ENCODE assay signal across 1 mouse cellular context in the genomic region with DNA sequence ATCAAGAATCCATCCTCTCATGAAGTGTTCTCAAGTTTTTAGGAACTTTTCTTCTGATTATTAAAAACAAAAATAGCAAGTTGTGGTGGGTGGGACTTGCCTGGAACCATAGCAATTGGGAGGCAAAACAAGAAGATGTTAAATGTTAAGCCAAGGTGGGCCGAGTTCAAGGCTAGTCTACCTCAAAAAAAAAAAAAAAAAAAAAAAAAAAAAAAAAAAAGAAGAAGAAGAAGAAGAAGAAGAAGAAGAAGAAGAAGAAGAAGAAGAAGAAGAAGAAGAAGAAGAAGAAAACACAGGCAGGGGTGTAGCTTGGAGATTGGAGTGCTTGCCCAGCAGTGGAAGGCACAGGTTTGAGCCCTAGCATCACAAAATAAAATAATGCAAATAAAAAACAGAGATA.
TF ChIP-seq lines count a peak whose summit lies in the region.

No protein-coding gene starts in this region.

TF ChIP-seq in CH12.LX, 34 proteins besides CTCF, POLR2A, EP300 and RAD21:
- TF ChIP-seq TCF12 (IDR thresholded peaks at IDR 0.05; ENCODE audit: low read depth, low read length) (no peak), ZNF384 (IDR thresholded peaks at IDR 0.05; ENCODE audit: low read depth, low read length) (peak; percentile 63; the same call in 1 of the 2 replicates)
